Mouse (Mus musculus) right cerebral cortex, postnatal 36 days (tissue): ENCODE results near the gene Med28.

ENCODE experiments used
- DNase-seq, 2 experiments: peaks; one replicate each; pipeline ENCODE4 v3.0.0; 2022; ENCODE audit warnings: low spot score in 2 of 2, mixed read lengths in 1 of 2

The Med28 gene

GRCm38 (mm10) chr5:45512908-45513307 is 7.1 kb upstream of the Med28 start:
- DNase-seq: no peak

GRCm38 (mm10) chr5:45513511-45513910 is 6.5 kb upstream of the Med28 start:
- DNase-seq: no peak

GRCm38 (mm10) chr5:45514599-45514998 is 5.4 kb upstream of the Med28 start:
- no peak for DNase-seq

GRCm38 (mm10) chr5:45515151-45515743 is 4.8 kb upstream of the Med28 start:
- no peak for DNase-seq

- DNase-seq: no peak
These were observed 731 bp downstream of the Med28 start for GRCm38 (mm10) chr5:45520809-45521110.

GRCm38 (mm10) chr5:45521601-45522000 is 1.6 kb downstream of the Med28 start:
- no peak for DNase-seq

DNA sequence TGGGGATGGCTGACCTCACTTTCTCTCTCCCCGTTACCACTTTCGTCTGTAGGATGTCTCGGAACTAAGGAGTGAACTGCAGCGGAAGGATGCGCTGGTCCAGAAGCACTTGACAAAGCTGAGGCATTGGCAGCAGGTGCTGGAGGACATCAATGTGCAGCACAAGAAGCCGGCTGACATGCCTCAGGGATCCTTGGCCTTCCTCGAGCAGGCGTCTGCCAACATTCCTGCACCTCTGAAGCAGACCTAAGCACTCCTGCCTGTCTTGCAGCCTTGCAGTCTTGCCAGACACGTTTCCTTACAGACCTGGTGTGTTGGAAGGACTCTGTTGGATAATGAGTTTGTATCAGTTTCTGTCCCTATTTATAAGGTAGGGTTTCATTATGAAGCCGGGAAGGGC is 5.1 kb downstream of the Med28 start:
- no peak for DNase-seq

DNA sequence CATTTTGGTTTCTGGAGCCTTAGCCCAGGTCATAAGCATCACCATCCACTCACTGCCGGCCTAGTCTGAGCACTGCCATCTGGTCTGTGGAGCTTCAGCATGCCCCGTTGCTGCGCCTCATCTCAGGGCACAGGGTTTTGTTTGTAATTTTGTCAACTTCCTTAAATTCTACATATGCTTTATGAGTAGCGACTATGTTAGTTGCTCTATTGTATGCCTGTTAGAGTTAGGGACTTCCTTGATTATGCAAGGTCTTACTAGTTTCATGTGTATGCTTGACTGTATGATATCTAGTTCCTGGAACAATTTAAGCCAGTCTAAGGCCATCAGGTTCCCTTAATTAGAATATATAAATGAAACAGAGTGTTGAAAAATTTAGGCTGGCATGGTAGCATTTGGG is 6.3 kb downstream of the Med28 start:
- DNase-seq: no peak

GRCm38 (mm10) chr5:45529696-45530095 is 9.7 kb downstream of the Med28 start:
- no peak for DNase-seq

DNA sequence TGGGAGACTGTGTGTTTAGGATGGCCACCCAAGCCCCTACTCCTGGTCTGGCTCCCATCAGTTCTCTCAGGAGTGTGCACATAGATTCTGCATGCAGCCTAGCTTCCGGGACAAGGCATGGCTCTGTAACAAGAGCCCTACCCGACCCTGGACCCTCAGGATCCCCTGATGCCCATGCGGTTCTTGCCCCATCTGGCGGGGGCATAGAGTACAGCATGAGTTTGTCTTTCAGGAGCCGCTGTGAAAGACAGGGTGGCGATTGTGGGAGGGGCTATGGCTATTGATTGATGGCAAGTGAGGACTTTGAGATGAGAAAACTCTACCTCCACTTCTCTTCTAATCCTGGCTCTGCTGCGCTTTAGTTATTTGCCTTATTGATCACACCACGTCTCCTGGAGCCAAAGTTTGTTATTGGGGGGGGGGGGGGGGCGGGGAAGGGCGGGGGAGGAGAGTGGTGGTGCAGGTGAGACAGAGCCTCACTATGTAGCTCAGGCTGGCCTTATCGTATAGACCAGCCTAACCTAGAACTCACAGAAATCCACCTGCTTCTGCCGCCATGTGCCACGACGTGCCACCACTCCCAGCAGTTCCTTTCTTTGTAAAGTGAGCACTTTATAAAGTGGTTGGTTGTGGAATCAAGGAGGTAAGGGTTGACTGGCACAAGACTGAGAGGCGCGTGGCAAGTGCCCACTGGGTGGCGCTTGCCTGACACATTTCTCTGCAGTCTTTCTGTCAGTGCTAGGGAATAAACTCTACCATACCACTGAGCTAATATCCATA is 14.5 kb downstream of the Med28 start:
- peak; percentile 54 to 66 for DNase-seq

- no peak for DNase-seq
These were observed 15.1 kb downstream of the Med28 start for GRCm38 (mm10) chr5:45535177-45535576.

- no peak for DNase-seq
These were observed 19.5 kb downstream of the Med28 start for GRCm38 (mm10) chr5:45539502-45539901.

GRCm38 (mm10) chr5:45543374-45543773 is 23.3 kb downstream of the Med28 start:
- DNase-seq: no peak

GRCm38 (mm10) chr5:45549586-45549985 is 29.6 kb downstream of the Med28 start:
- no peak for DNase-seq

- no peak for DNase-seq
These were observed 44.0 kb downstream of the Med28 start for GRCm38 (mm10) chr5:45564054-45564453.

GRCm38 (mm10) chr5:45565829-45566228 is 45.8 kb downstream of the Med28 start:
- no peak for DNase-seq

DNA sequence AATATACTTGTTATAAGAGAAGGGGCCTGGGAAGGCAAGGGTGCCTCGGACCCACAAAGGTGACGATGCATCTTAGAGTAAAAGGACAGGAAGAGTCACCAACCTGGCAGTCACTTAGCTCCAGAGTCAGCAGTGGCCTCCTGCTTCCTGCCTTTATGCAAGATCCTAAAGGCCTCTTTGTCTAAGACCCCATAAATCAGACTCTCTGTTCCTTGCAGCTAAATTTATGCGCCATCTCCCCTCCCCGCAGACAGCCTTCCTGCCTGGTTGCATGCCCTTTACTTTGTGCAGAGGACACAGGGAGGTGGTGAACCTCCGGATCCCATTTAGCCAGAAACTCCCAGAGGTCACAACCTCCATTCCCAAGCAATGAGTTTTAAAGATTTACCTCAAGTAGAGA is 52.8 kb downstream of the Med28 start:
- no peak for DNase-seq

DNA sequence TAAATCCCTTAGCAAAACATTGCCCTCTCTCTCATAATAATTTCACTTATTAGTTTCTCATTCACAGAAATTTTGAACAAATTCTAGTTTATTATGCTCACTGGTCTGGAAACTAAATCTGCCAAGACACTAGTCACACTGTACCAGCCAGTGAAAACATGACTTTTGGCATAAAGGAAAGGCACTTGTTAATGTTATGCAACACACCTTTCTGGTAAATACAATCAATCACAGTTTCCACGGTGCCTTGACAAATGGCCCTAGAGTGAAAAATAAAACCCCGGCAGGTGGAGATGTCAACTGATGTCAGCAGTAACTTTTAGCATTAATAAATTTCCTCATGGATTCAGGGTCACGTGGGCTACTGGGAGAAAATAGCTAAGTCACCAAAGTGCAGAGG is 56.7 kb downstream of the Med28 start:
- no peak for DNase-seq

DNA sequence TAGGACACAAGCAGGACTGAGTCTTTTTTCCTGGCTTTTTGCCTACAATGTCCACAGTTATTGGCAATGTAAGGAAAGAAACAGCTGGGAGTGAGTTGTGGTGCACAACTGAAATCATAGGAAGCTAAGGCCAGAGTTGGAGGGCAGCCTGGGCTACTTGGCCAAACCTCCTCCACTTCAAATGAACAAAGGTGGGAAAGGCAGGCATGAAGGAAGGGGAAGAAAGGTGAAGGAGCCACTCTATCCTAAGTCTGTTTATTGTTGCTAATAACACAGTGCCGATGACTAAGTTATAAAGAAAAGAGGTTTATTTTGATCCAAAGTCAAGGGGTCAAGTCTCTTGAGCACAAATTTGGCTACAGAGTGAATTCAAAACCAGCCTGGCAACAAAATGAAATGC is 57.3 kb downstream of the Med28 start:
- no peak for DNase-seq
